Mouse (Mus musculus): Measurements from ENCODE around the gene Cd24a.

The Cd24a gene

DNA sequence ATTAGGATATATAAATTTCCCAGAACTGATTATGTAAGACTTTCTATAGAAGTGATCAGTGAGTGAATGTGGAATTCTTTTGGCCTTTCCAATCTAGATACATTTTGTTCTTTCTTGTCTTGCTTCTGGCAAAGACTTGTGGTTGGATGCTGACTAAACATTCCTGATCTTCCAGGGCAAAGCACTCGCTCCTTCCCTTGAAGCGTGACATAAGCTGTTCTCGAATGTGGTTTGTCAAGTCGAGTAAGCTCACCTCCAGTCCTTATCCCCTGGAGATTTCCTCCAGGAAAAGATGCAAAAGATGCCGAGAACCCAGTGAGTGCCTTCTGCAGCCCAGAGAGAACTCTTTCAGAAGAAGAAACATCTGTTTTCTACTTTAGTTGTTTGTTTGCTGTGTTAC, 51.1 kb downstream of the Cd24a start:
- DNase-seq (ENCODE audit: low spot score in 2 of 2) = no peak

DNA sequence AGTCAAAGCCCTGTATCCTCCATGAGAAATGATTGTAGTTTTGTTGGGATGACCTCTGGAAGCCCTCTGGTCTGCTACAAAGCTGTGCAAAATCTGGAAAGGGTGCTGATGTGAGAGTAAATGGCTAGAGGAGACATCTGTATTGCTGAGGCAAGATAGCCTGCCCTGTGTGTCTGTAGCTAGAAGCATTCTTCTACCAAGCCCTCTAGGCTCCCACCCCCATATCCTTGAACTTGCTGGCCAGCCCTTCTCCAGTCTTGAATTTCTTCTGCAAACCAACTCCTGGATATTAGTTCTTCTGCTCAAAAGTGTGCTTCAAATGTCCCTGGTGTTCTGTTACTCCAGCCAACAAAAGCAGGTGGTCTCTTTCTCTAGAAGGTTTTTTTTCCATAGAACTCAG, 51.8 kb downstream of the Cd24a start:
- no peak for DNase-seq (ENCODE audit: low spot score in 2 of 2)

DNA sequence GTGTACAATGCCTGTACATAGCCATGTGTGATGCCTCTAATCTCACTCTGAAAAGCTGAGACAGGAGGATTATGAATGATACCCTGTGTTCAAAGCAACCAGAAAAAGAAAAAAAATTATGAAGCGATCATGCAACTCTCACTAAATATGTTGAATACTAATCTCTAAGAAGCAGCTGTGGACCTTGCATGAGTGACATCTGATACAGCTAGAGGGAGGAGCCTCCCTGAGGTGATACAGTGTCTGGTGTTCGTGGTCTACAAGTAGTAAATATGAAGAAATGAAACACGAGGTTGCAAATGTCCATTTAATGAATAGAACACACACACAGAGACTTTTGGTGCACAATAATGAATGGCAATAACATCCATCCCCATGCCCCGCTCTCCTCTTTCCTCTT, 52.5 kb downstream of the Cd24a start:
- no peak for DNase-seq (ENCODE audit: low spot score in 2 of 2)

DNA sequence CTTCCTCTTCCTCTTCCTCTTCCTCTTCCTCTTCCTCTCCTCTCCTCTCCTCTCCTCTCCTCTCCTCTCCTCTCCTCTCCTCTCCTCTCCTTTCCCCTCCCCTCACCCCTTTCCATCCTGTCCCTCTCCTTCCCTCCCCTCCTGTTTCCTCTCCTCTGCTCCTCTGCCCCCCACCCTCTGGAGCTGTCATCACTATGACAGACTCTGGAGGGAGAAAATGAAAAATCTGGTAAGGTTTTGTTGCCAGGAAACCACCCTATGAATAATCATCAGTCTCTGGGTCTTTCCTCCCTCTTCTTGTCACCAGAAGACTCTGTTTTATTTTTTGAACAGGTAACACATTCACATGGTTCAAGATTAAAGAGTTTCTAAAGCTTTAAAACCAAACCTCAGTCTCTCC, 53.0 kb downstream of the Cd24a start:
- no peak for DNase-seq (ENCODE audit: low spot score in 2 of 2)

DNA sequence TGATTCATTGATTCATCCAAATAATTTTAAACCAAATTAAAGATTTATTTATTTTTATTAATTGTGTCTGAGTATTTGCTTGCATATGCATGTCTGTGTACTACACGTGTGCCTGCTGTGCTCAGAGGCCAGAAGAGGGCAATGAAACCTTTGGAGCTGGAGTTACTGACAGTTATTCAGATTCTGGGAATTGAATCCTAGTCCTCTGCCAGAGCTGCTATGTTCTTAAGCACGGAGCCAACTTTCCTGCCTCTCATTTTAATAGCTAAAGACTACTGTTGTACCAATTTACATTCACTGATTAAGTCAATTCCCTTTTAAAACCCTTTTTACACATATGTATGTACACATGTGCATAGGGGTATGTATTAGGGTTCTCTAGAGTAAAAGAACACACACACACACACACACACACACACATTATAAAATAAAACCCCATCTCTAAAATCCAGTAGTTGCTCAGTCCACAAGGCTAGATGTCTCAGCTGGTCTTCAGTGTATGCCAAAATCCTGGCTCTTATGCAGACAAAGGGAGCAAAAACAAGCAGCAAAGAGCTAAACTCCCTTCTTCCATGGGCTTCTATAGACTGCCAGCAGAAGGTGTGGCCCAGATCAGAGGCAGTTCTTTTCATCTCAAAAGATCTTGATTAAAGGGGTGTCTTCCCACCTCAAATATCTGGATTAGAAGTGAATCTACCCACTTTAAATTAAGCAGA, 53.7 kb downstream of the Cd24a start:
- DNase-seq (ENCODE audit: low spot score in 2 of 2) = no peak

GRCm38 (mm10) chr10:43633117-43633516, 55.0 kb downstream of the Cd24a start:
- DNase-seq (ENCODE audit: low spot score in 2 of 2) = no peak

Data from frontal cortex, postnatal 25 days (tissue).